Mouse (Mus musculus): ENCODE data around the gene Apobec3. TPM values are rescaled to one million over a fixed set of nuclear protein-coding genes. Genes with fewer than 3 reads are reported as not detected.
A peak's percentile ranks its signal among the peaks of the same experiment; 100 is the strongest.

Apobec3 gene
- polyA plus RNA-seq, 1 experiment from 2014 or later: 54.7 TPM

- Histone ChIP-seq H3K4me1 (0 out of 2 replicates have a peak, but pooled peaks cover 2% of the 10 kb centered on the region), H3K4me3 (no peak overlapping the region), H3K27me3 (replicated peaks) (peaks cover 37% of the 10 kb centered on the region), H3K27ac (no peak overlapping the region), H3K36me3 (no peaks in the 10 kb centered on the region), H3K4me2 (no peak overlapping the region), H3K9me3 (replicated peaks) (no peaks in the 10 kb centered on the region), H3K9ac (no peak overlapping the region)
- no peak for ATAC-seq
- WGBS (ENCODE audit: insufficient replicate concordance): 83% methylated on average over 6 of the region's 6 CpGs
Measured at GRCm38 (mm10) chr15:79942541-79942940, 51.1 kb downstream of the Apobec3 start.

GRCm38 (mm10) chr15:79943584-79943983 lies 52.1 kb downstream of the Apobec3 start:
- H3K4me3 ChIP-seq: no peak overlapping the region
- ATAC-seq: no peak
- H3K4me1 ChIP-seq: 0 out of 2 replicates have a peak, but pooled peaks cover 2% of the 10 kb centered on the region
- no peak overlapping the region for H3K27ac ChIP-seq
- 73% methylated on average over 3 of the region's 3 CpGs for WGBS (ENCODE audit: insufficient replicate concordance)
- no peaks in the 10 kb centered on the region for H3K36me3 ChIP-seq
- H3K9me3 ChIP-seq (replicated peaks): no peaks in the 10 kb centered on the region
- H3K9ac ChIP-seq: no peak overlapping the region
- peaks cover 34% of the 10 kb centered on the region for H3K27me3 ChIP-seq (replicated peaks)
- H3K4me2 ChIP-seq: no peak overlapping the region

- Histone ChIP-seq H3K9ac (no peak overlapping the region), H3K27me3 (replicated peaks) (peaks cover 30% of the 10 kb centered on the region), H3K9me3 (replicated peaks) (no peaks in the 10 kb centered on the region), H3K36me3 (no peaks in the 10 kb centered on the region), H3K4me3 (no peak overlapping the region), H3K27ac (no peak overlapping the region), H3K4me1 (peaks cover 5% of the 10 kb centered on the region; the same call in 1 of the 2 replicates), H3K4me2 (no peak overlapping the region)
- no peak for ATAC-seq
- WGBS (ENCODE audit: insufficient replicate concordance): 68% methylated on average over 5 of the region's 5 CpGs
Measured at GRCm38 (mm10) chr15:79944948-79945347, 53.5 kb downstream of the Apobec3 start.

GRCm38 (mm10) chr15:79946022-79946421 lies 54.6 kb downstream of the Apobec3 start:
- H3K27me3 ChIP-seq (replicated peaks): peaks cover 35% of the 10 kb centered on the region
- H3K4me3 ChIP-seq: no peak overlapping the region
- no peak overlapping the region for H3K27ac ChIP-seq
- no peaks in the 10 kb centered on the region for H3K9me3 ChIP-seq (replicated peaks)
- peak; percentile 64; the same call in 1 of the 2 replicates for ATAC-seq
- 5% methylated on average over 4 of the region's 4 CpGs for WGBS (ENCODE audit: insufficient replicate concordance)
- peaks cover 13% of the 10 kb centered on the region for H3K4me1 ChIP-seq
- H3K36me3 ChIP-seq: no peaks in the 10 kb centered on the region
- H3K4me2 ChIP-seq: no peak overlapping the region
- no peak overlapping the region for H3K9ac ChIP-seq

GRCm38 (mm10) chr15:79946790-79947189 lies 55.3 kb downstream of the Apobec3 start:
- no peak overlapping the region for H3K9ac ChIP-seq
- H3K27ac ChIP-seq: no peak overlapping the region
- H3K27me3 ChIP-seq (replicated peaks): peaks cover 38% of the 10 kb centered on the region
- WGBS (ENCODE audit: insufficient replicate concordance): 45% methylated on average over 9 of the region's 9 CpGs
- peaks cover 13% of the 10 kb centered on the region for H3K4me1 ChIP-seq
- H3K4me3 ChIP-seq: no peak overlapping the region
- no peak for ATAC-seq
- no peaks in the 10 kb centered on the region for H3K9me3 ChIP-seq (replicated peaks)
- H3K4me2 ChIP-seq: no peak overlapping the region
- no peaks in the 10 kb centered on the region for H3K36me3 ChIP-seq

- WGBS (ENCODE audit: insufficient replicate concordance): 66% methylated on average over 6 of the region's 6 CpGs
- Histone ChIP-seq H3K27me3 (replicated peaks) (peaks cover 41% of the 10 kb centered on the region), H3K4me3 (no peak overlapping the region), H3K4me1 (peaks cover 13% of the 10 kb centered on the region), H3K9me3 (replicated peaks) (no peaks in the 10 kb centered on the region), H3K4me2 (no peak overlapping the region), H3K36me3 (no peaks in the 10 kb centered on the region), H3K9ac (no peak overlapping the region), H3K27ac (no peak overlapping the region)
- ATAC-seq: no peak
Measured at GRCm38 (mm10) chr15:79947681-79948080, 56.2 kb downstream of the Apobec3 start.

- Histone ChIP-seq H3K9ac (peak overlapping the region; percentile 19; the same call in 1 of the 2 replicates), H3K4me1 (peaks cover 14% of the 10 kb centered on the region)
Measured at GRCm38 (mm10) chr15:79950250-79951025, 59.0 kb downstream of the Apobec3 start.

GRCm38 (mm10) chr15:79951226-79951625 lies 59.8 kb downstream of the Apobec3 start:
- Histone ChIP-seq H3K4me2 (no peak overlapping the region), H3K9ac (no peak overlapping the region)
- no peak for ATAC-seq

More at GRCm38 (mm10) chr15:79950250-79951025, 59.0 kb downstream of the Apobec3 start:
- H3K36me3 ChIP-seq: no peaks in the 10 kb centered on the region
- H3K4me2 ChIP-seq: peak overlapping the region; percentile 60
- 3% methylated on average over 24 of the region's 24 CpGs for WGBS (ENCODE audit: insufficient replicate concordance)
- 0 out of 2 replicates have a peak overlapping the region, but pooled peaks have one; percentile 16 for H3K4me3 ChIP-seq
- ATAC-seq: 0 out of 2 replicates have a peak, but pooled peaks have one; percentile 19
- H3K27me3 ChIP-seq (replicated peaks): peaks cover 28% of the 10 kb centered on the region
- H3K9me3 ChIP-seq (replicated peaks): no peaks in the 10 kb centered on the region
- H3K27ac ChIP-seq: no peak overlapping the region

GRCm38 (mm10) chr15:79951730-79952503 lies 60.5 kb downstream of the Apobec3 start:
- 57% methylated on average over 14 of the region's 14 CpGs for WGBS (ENCODE audit: insufficient replicate concordance)
- H3K27ac ChIP-seq: no peak overlapping the region
- no peaks in the 10 kb centered on the region for H3K36me3 ChIP-seq
- H3K27me3 ChIP-seq (replicated peaks): peaks cover 28% of the 10 kb centered on the region
- no peak overlapping the region for H3K9ac ChIP-seq
- no peaks in the 10 kb centered on the region for H3K9me3 ChIP-seq (replicated peaks)
- peaks cover 15% of the 10 kb centered on the region for H3K4me1 ChIP-seq
- no peak overlapping the region for H3K4me3 ChIP-seq
- no peak for ATAC-seq
- H3K4me2 ChIP-seq: no peak overlapping the region

More at GRCm38 (mm10) chr15:79951226-79951625, 59.8 kb downstream of the Apobec3 start:
- peaks cover 28% of the 10 kb centered on the region for H3K27me3 ChIP-seq (replicated peaks)
- 67% methylated on average over 6 of the region's 6 CpGs for WGBS (ENCODE audit: insufficient replicate concordance)
- H3K4me3 ChIP-seq: no peak overlapping the region
- no peaks in the 10 kb centered on the region for H3K36me3 ChIP-seq
- H3K27ac ChIP-seq: no peak overlapping the region
- peaks cover 15% of the 10 kb centered on the region for H3K4me1 ChIP-seq
- H3K9me3 ChIP-seq (replicated peaks): no peaks in the 10 kb centered on the region

- Histone ChIP-seq H3K27me3 (replicated peaks) (peaks cover 32% of the 10 kb centered on the region), H3K36me3 (no peaks in the 10 kb centered on the region), H3K27ac (no peak overlapping the region), H3K4me3 (no peak overlapping the region), H3K9me3 (replicated peaks) (no peaks in the 10 kb centered on the region), H3K4me1 (peaks cover 15% of the 10 kb centered on the region), H3K4me2 (no peak overlapping the region), H3K9ac (no peak overlapping the region)
- WGBS (ENCODE audit: insufficient replicate concordance): 51% methylated on average over 11 of the region's 11 CpGs
- no peak for ATAC-seq
Measured at GRCm38 (mm10) chr15:79952504-79953231, 61.2 kb downstream of the Apobec3 start.

GRCm38 (mm10) chr15:79953470-79953869 lies 62.0 kb downstream of the Apobec3 start:
- H3K4me3 ChIP-seq: no peak overlapping the region
- no peak for ATAC-seq
- no peak overlapping the region for H3K27ac ChIP-seq
- WGBS (ENCODE audit: insufficient replicate concordance): 53% methylated on average over 7 of the region's 7 CpGs
- H3K9ac ChIP-seq: no peak overlapping the region
- H3K4me2 ChIP-seq: no peak overlapping the region
- H3K4me1 ChIP-seq: peaks cover 15% of the 10 kb centered on the region
- no peaks in the 10 kb centered on the region for H3K36me3 ChIP-seq
- H3K9me3 ChIP-seq (replicated peaks): no peaks in the 10 kb centered on the region
- H3K27me3 ChIP-seq (replicated peaks): peaks cover 30% of the 10 kb centered on the region
